Mouse (Mus musculus): ENCODE measurements around the gene Srgap3.
A peak's percentile ranks its signal among the peaks of the same experiment; 100 is the strongest.
"Not testable (repeated sequence)": the region's sequence is repeated elsewhere in the genome, so short reads cannot be mapped to it uniquely, and the experiment has no call there.

Srgap3 gene

GRCm38 (mm10) chr6:112754994-112755393 is 192.1 kb downstream of the Srgap3 start:
- no peak for DNase-seq (ENCODE audit: extremely low read depth, low read depth, low spot score)

DNA sequence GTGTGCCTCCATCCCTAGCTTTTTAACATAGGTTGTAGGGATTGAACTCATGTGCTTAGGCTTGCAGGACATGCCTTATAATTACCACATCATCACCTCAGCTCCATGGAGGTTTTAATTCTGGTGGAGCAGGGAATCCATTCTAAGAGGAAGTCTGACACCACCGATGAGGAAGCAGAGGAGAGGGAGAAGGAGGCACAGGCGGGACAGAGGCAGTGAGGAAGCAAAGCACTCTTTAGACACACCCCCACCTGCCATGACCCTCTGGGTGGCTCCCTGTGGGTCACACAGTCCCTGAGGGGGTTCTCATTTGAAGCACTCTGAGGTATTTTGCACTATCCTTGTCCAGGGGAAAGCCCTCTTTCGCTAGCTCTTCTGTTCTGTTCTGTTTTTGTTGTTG is 194.5 kb downstream of the Srgap3 start:
- DNase-seq (ENCODE audit: extremely low read depth, low read depth, low spot score) = no peak

DNA sequence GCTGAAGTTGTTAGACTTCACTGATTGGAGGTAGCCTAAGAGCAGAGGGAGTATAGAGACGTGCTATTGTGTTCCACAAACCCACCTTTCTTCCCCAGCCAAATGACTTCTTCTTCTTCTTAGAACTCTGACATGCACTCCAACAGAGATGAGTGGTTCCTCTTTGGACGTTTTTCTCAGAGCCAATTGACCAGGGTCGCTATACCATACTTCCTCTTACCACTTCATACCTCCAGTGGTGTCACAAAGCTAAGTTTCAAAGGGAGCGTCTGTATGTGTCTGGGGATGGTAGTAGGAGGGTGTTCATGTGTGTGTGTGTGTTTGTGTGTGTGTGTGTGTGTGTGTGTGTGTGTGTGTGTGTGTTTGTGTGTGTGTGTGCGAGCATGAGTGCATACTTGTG is 195.1 kb downstream of the Srgap3 start:
- DNase-seq (ENCODE audit: extremely low read depth, low read depth, low spot score) = no peak

GRCm38 (mm10) chr6:112742297-112742696 is 204.8 kb downstream of the Srgap3 start:
- DNase-seq (ENCODE audit: extremely low read depth, low read depth, low spot score) = no peak

DNA sequence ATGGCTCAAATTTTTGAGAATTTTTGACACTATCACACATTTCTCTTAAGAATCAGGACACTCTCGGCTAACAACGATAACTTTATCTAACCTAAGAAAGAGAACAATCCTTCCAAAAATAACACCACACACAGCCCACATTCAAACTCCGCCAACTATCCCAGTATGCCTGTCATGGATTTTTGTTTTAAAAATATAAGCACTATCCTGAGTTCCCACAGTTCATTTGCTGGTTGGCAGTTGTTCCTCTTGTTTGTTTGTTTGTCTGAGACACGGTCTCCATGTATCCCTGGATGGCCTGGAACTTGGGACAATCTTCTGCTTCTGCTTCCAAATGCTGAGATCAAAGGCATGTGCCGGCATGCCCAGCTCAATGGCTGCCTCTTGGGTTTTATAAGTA is 205.3 kb downstream of the Srgap3 start:
- DNase-seq (ENCODE audit: extremely low read depth, low read depth, low spot score) = no peak

DNA sequence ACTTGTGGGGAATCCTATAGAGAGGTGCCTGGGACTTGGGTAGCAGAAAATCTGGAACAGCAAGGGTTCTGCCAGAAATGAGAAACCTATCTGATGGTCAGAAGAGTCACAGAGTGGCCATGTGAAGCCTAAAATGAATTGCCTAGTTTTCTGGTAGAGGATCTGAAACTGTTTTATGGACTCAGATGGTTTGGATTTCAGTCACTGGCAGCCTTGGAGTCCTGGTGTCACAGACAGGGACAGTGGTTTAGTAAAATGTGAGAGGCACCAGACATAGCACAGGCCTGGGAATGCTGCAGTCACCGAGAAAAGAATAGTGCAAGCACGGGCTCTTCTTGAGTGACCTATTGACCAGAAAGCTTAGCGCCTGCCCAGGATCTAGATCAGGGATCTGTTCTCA is 207.4 kb downstream of the Srgap3 start:
- no peak for DNase-seq (ENCODE audit: extremely low read depth, low read depth, low spot score)

- no peak for DNase-seq (ENCODE audit: extremely low read depth, low read depth, low spot score)
Observed at GRCm38 (mm10) chr6:112738924-112739323, 208.1 kb downstream of the Srgap3 start.

- no peak for DNase-seq (ENCODE audit: extremely low read depth, low read depth, low spot score)
Observed at GRCm38 (mm10) chr6:112736471-112736870, 210.6 kb downstream of the Srgap3 start.

DNA sequence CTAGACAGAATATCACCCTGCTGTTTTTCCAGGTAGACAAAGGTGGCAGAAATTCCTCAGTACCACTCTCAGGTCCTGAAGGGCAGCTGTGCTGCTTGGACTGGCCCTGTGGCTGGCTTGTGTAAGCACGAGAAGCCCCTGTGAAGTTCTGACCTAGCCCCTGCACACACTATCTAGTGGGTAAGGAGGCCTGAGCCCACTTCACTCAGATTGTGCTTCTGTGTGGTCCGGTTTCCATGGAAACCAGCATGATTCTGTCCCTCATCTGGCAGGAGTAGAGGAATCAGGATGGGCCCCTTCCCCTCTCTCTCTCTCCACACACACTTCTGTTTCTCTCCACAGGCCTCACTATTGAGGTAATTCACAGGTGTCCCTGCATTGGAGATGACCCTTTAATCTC is 212.0 kb downstream of the Srgap3 start:
- no peak for DNase-seq (ENCODE audit: extremely low read depth, low read depth, low spot score)

GRCm38 (mm10) chr6:112733942-112734341 is 213.1 kb downstream of the Srgap3 start:
- DNase-seq (ENCODE audit: extremely low read depth, low read depth, low spot score) = no peak

DNA sequence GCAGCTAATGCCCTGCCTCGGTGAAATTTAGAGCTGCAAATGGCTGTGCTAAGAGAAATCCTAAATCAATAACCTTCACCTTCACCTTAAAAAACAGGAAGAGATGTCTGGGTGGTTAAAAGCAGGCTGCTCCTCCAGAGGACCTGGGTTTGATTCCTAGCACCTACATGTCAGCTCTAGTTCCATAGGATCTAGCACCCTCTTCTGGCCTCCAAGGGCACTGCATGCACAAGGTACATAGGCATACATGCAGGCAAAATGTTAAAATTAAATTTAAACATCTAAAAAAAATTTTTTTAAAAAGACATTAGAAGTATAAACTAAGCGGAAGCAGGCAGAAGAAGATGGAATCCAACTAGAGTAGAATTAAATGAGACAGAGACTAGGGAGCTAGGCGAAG is 214.6 kb downstream of the Srgap3 start:
- DNase-seq (ENCODE audit: extremely low read depth, low read depth, low spot score) = no peak

- DNase-seq (ENCODE audit: extremely low read depth, low read depth, low spot score) = no peak
Observed at GRCm38 (mm10) chr6:112731386-112731785, 215.7 kb downstream of the Srgap3 start.

DNA sequence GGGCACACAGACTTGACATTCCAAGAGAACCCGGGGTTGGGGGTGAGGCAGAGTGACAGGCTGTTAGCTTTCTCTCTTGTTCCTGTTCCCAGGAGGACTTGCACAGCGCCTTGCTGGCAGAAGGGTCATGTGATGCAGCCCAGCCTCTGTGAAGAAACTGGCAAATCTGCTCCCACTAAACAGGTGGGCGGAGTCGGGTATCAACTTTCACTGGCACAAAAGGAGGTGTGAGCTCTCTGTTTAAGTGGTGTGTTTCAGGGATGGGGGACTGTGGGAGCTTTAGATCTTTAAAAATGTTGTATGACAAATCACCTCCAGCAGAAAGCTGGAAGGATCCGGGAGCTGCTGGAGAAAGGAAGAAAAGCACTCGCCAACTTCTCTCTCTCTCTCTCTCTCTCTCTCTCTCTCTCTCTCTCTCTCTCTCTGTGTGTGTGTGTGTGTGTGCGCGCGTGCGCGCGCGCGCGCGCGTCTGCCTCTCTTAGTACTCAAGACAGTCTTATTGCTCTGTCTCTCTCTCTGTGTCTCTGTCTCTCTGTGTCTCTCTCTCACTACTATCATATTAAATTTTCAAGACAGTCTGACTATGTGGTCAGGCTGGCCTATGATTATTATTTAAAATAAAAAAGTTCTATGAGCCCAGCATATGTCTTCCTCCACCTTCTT is 218.2 kb downstream of the Srgap3 start:
- no peak for DNase-seq (ENCODE audit: extremely low read depth, low read depth, low spot score)

DNA sequence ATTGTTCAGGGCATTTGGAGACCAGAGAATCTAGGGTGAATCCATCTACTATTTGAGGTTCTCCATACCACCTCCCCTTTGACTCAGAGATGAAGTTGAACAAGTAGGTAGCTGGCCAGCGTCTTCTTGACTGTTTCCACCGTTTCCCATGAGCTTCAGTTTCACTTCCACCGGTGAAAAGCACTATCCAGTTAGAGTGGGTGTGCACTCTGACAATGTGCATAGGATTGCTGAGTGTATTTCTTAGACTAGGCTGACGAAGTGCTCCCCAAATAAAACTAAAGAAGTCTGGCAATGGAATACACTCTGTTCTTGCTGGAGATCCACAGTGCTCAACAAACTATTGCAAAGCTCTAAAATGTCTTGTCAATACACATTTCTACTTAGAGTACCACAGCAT is 221.6 kb downstream of the Srgap3 start:
- DNase-seq (ENCODE audit: extremely low read depth, low read depth, low spot score) = no peak

- no peak for DNase-seq (ENCODE audit: extremely low read depth, low read depth, low spot score)
Observed at GRCm38 (mm10) chr6:112720409-112721080, 226.5 kb downstream of the Srgap3 start.

- DNase-seq (ENCODE audit: extremely low read depth, low read depth, low spot score) = no peak
Observed at GRCm38 (mm10) chr6:112719983-112720382, 227.1 kb downstream of the Srgap3 start.

DNA sequence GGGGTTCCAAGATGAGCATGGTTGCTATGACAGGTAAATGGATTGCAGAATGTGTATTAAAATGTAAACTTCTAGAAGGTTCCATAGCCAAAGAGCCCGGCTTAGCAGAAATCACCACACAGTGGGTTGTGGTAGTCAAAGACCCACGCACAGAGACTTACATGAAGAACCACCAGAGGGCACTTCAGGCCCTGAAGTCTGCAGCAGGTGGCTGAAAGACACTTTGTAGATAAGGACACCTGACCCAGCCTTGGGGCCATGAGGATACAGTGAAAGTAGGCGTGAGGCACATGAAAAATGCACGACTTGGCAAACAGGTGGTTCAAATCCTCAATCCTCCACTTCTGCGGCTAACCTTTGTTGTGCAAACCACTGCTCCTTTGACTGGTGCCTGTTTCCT is 229.9 kb downstream of the Srgap3 start:
- DNase-seq (ENCODE audit: extremely low read depth, low read depth, low spot score) = no peak

- DNase-seq (ENCODE audit: extremely low read depth, low read depth, low spot score) = no peak
Observed at GRCm38 (mm10) chr6:112713951-112714350, 233.1 kb downstream of the Srgap3 start.

DNA sequence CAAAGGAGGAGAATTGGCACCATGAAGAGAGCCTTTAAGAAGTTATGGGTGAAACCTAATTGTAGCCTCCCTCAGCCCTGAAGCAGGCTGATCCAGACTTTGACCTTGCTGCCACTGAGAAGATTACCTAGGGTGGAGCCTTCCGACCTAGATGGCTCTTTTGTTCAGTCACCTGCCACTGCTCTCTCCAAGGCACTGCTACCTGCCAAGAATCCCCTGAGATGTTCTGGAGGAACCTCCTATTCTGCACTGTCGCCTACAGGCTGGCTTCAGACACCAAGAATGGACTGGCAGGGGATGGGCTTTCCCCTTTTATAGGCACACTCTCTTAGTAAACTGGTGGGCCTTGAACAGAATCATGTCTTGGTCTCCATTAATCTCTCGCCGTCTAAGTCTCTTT is 244.8 kb downstream of the Srgap3 start:
- not testable (repeated sequence) for DNase-seq (ENCODE audit: extremely low read depth, low read depth, low spot score)

GRCm38 (mm10) chr6:112700392-112700791 is 246.7 kb downstream of the Srgap3 start:
- no peak for DNase-seq (ENCODE audit: extremely low read depth, low read depth, low spot score)

DNA sequence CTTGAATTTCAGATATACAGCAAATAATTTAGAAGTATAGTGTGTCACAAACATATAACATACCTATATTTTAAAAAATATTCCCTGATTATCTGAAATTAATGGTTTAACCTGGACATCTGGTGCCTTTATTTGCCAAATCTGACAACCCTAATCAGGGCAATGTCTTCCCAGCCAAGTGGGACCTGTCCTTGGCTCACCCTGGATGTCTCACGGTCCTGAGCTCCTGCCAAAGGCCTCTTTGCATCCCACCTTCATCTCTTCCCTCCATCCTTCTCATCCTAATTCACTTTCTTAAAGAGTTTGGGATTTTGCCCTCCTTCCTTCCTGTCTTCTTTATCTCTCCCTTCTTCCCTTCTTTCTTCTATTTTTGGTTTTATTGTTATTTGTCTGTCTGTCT is 248.0 kb downstream of the Srgap3 start:
- no peak for DNase-seq (ENCODE audit: extremely low read depth, low read depth, low spot score)

DNA sequence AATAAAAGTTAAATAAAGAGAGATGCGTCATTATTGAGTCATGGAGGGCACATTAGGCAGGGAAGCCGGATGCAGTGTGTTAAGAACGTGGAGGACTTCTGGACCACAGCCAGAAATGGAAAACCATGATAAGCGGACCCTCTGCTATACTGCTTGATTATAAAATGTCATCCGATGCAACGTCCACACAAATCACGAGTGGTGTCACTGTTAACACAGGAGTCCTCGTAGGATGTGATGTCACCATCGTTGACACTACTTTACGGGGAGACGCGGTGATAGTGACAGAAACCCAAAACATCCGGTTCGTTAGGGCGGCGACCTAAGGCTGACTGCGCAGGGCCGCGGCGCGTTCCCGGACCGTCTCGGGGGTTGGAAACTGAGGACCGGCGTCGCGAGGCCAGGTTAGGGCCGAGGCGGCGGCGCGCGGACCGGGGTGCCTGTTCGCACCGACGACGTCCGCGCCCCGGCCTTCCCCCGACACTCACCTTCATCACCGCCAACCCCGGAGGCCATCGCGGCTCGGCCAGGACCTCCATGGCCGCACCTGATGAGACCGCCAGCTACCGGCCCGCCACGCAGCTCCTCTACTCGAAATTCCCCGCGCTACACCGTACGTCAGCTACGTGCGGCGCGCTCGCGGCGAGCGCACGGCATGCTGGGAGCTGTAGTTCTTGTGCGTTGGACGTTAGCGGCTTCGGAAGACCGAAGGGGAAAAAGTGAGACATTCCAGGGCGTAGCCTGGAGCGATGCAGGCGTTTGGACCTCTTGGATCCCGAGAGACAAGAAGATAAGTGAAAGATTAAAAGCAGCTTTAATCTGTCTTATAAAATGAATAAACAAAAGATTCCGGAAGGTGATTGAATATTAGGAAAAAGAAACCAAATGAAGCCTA is 250.8 kb downstream of the Srgap3 start, which contains the start of gene Rad18:
Rad18 (minus strand) TSS at position 631 of the 895 bp plus-strand sequence.
- peak; percentile 10 for DNase-seq (ENCODE audit: extremely low read depth, low read depth, low spot score)

Data from fat pad, adult 2 months (tissue).